In the genomic region with DNA sequence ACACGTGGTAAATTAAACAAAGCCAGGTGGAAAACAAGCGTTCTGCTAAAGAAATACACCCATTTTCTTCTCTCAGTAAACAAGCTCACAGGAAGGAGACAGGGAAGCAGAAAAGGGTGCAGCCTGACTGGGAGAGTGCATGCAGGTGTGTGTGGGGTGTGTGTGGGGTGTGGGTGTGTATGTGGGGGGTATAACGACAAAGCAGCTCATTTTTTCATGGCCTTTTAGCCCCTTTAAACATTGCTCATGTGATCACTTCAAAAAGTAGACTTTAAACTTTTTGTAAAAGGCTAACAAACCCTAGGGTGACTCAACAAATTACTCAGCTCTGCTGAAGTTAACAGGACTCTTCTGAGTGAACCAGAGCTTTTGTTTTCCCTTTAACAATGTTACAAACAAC, we compare ENCODE assay signal across 8 mouse cellular contexts. TPM values are rescaled to one million over a fixed set of nuclear protein-coding genes. Genes with fewer than 3 reads are reported as not detected.
DNase-seq lines count a peak whose midpoint lies in the region; ATAC-seq and TF ChIP-seq lines count a peak whose summit lies in the region.

No protein-coding gene starts in this region.

- peak overlapping the region; percentile 81 for H3K27ac ChIP-seq in heart, embryonic 13.5 days (replicated peaks)
- H3K27ac ChIP-seq in spleen, adult 2 months (ENCODE audit: insufficient read depth, low read length), result peak overlapping the region; percentile 28; the same call in 1 of the 2 replicates
- peak overlapping the region; percentile 94 for H3K27ac ChIP-seq in liver, embryonic 12.5 days

- peaks cover 25% of the 10 kb centered on the region for H3K4me1 ChIP-seq in heart, embryonic 13.5 days
- H3K4me1 ChIP-seq in spleen, adult 2 months (ENCODE audit: control insufficient read depth, insufficient read depth, insufficient read length), result peaks cover 3% of the 10 kb centered on the region
- H3K4me1 ChIP-seq in liver, embryonic 12.5 days, result peaks cover 40% of the 10 kb centered on the region

- WGBS in heart, embryonic 13.5 days, result 57% methylated on average over 3 of the region's 3 CpGs
- WGBS in spleen, adult 2 months, result 23% methylated on average over 3 of the region's 3 CpGs
- 14% methylated on average over 3 of the region's 3 CpGs for WGBS in liver, embryonic 12.5 days (ENCODE audit: insufficient replicate concordance)

- no peak for TF ChIP-seq POLR2A in spleen, adult 2 months (IDR thresholded peaks at IDR 0.05; ENCODE audit: low read depth, low read length)

- H3K9ac ChIP-seq in heart, embryonic 13.5 days, result peak overlapping the region; percentile 87
- peak overlapping the region; percentile 92 for H3K9ac ChIP-seq in liver, embryonic 12.5 days

- H3K4me2 ChIP-seq in heart, embryonic 13.5 days, result peak overlapping the region; percentile 86
- peak overlapping the region; percentile 82 for H3K4me2 ChIP-seq in liver, embryonic 12.5 days

- ATAC-seq in heart, embryonic 13.5 days (ENCODE audit: extremely low read depth, insufficient number of reproducible peaks, low FRiP score, low TSS enrichment), result no peak
- peak; percentile 28 for ATAC-seq in liver, embryonic 12.5 days

- peak overlapping the region; percentile 73 for H3K4me3 ChIP-seq in heart, embryonic 13.5 days
- peak overlapping the region; percentile 8; the same call in 1 of the 2 replicates for H3K4me3 ChIP-seq in spleen, adult 2 months (ENCODE audit: extremely low read depth, insufficient read depth, insufficient read length)
- H3K4me3 ChIP-seq in liver, embryonic 12.5 days, result peak overlapping the region; percentile 86

- no peak for TF ChIP-seq CTCF in spleen, adult 2 months (IDR thresholded peaks at IDR 0.05; ENCODE audit: extremely low read depth, insufficient read depth, insufficient read length, insufficient replicate concordance)

- no peak for DNase-seq in heart, adult 18-20 months
- no peak for DNase-seq in spleen, adult 2 months (ENCODE audit: low read depth in 1 of 2, low spot score in 2 of 2)
- DNase-seq in spleen, postnatal 14 days (ENCODE audit: low spot score in 2 of 2), result no peak
- DNase-seq in right cerebral cortex, adult 18-20 months, result no peak
- no peak for DNase-seq in cerebellum, adult 11-12 months
- DNase-seq in retina, embryonic 14.5 days (ENCODE audit: low spot score), result no peak

- H3K36me3 ChIP-seq in heart, embryonic 13.5 days, result peaks cover 14% of the 10 kb centered on the region
- no peaks in the 10 kb centered on the region for H3K36me3 ChIP-seq in spleen, adult 2 months (ENCODE audit: control insufficient read depth, insufficient read depth, low read length)
- H3K36me3 ChIP-seq in liver, embryonic 12.5 days, result peaks cover 18% of the 10 kb centered on the region

- no peaks in the 10 kb centered on the region for H3K27me3 ChIP-seq in heart, embryonic 13.5 days (replicated peaks)
- H3K27me3 ChIP-seq in spleen, adult 2 months (ENCODE audit: control insufficient read depth, insufficient read depth, low read length), result no peaks in the 10 kb centered on the region
- no peaks in the 10 kb centered on the region for H3K27me3 ChIP-seq in liver, embryonic 12.5 days (replicated peaks)

- no peaks in the 10 kb centered on the region for H3K9me3 ChIP-seq in heart, embryonic 13.5 days
- H3K9me3 ChIP-seq in liver, embryonic 12.5 days (replicated peaks), result no peaks in the 10 kb centered on the region

RNA-seq across cellular contexts. Expression of gene Anxa7, which starts 1.5 kb away (rescaled TPM):
- polyA plus RNA-seq in heart, embryonic 13.5 days (2015; fragmentation: Nextera tagmentation; extraction: Ambion mirVana), result 37.1 and 39.8 TPM in 2 replicates
- total RNA-seq in heart, adult 18-20 months (2021), result 10 to 100 TPM; 51.3 to 54.3 TPM
- polyA plus RNA-seq in spleen, adult 2 months (2012; rRNA removed), result 36.5 and 44.8 TPM in 2 replicates
- 49.2 and 51.4 TPM in 2 replicates for polyA plus RNA-seq in liver, embryonic 12.5 days (2016; fragmentation: Nextera tagmentation; extraction: Ambion mirVana)

RNA-seq across cellular contexts. Expression of gene Mss51, which starts 18.3 kb away (rescaled TPM):
- 0.55 and 0.56 TPM in 2 replicates for polyA plus RNA-seq in heart, embryonic 13.5 days (2015; fragmentation: Nextera tagmentation; extraction: Ambion mirVana)
- total RNA-seq in heart, adult 18-20 months (2021), result under 1 TPM; 0.36 to 0.42 TPM
- 0.65 and 0.97 TPM in 2 replicates for polyA plus RNA-seq in spleen, adult 2 months (2012; rRNA removed)
- polyA plus RNA-seq in liver, embryonic 12.5 days (2016; fragmentation: Nextera tagmentation; extraction: Ambion mirVana), result 0.48 and 0.57 TPM in 2 replicates

RNA-seq across cellular contexts. Expression of gene Cfap70, which starts 26.4 kb away (rescaled TPM):
- polyA plus RNA-seq in heart, embryonic 13.5 days (2015; fragmentation: Nextera tagmentation; extraction: Ambion mirVana), result 0.09 TPM in 1 of 2 replicates, not detected in the other
- total RNA-seq in heart, adult 18-20 months (2021), result under 1 TPM in 1 of 2 experiments, not detected in 1; 0.69 TPM
- polyA plus RNA-seq in spleen, adult 2 months (2012; rRNA removed), result not detected in 2 replicates
- polyA plus RNA-seq in liver, embryonic 12.5 days (2016; fragmentation: Nextera tagmentation; extraction: Ambion mirVana), result 0.19 and 0.25 TPM in 2 replicates

Comparison
In these comparisons a context has a peak if more than half of its experiments do, and no peak if none do; other contexts are left out.
1. H3K27ac ChIP-seq: peak in every context shown above with its lines; median percentile 94 in liver, embryonic 12.5 days; 81 in heart, embryonic 13.5 days; 28 in spleen, adult 2 months.
2. H3K4me3 ChIP-seq: peak in every context shown above with its lines; median percentile 86 in liver, embryonic 12.5 days; 73 in heart, embryonic 13.5 days; 8 in spleen, adult 2 months.